Mouse (Mus musculus) ES-E14 (cell line): ENCODE results near the gene En2. TPM values are rescaled to one million over a fixed set of nuclear protein-coding genes. Genes with fewer than 3 reads are reported as not detected.

Experiments used
- DNase-seq: peaks from one replicate; pipeline ENCODE4 v3.0.0-alpha.2; 2013; ENCODE audit warnings: low read depth, low spot score
- H3K27ac ChIP-seq: 2 replicates; pipeline ENCODE4 v1.5.1; 2012; ENCODE audit warnings: low read depth, mild to moderate bottlenecking, low read length, moderate library complexity, mixed read lengths; ENCODE audit not compliant: poor library complexity, insufficient read depth, severe bottlenecking
- H3K36me3 ChIP-seq: 2 replicates; pipeline ENCODE4 v1.6.1; 2012; ENCODE audit warnings: mild to moderate bottlenecking, low read length, moderate library complexity, mixed read lengths; ENCODE audit not compliant: control insufficient read depth, poor library complexity, insufficient read depth, severe bottlenecking
- H3K4me1 ChIP-seq, 2 experiments: fragments of 150-350 bp in 1 of 2; sonication (generic) in 1 of 2; 2 replicates each; pipeline ENCODE4 v1.6.1; 2012; ENCODE audit warnings: low read length in 2 of 2, mild to moderate bottlenecking in 1 of 2, mixed read lengths in 1 of 2; ENCODE audit not compliant: control insufficient read depth in 2 of 2, insufficient read depth in 2 of 2, poor library complexity in 1 of 2
- H3K4me3 ChIP-seq, 2 experiments: fragments of 150-350 bp in 1 of 2; sonication (generic) in 1 of 2; 2 replicates each; pipeline ENCODE4 v1.5.1; 2012; ENCODE audit warnings: low read length in 2 of 2, low read depth in 1 of 2, mild to moderate bottlenecking in 1 of 2, mixed read lengths in 1 of 2; ENCODE audit not compliant: insufficient read depth in 1 of 2, poor library complexity in 1 of 2, severe bottlenecking in 1 of 2
- H3K9ac ChIP-seq: 2 replicates; pipeline ENCODE4 v1.6.1; 2012; ENCODE audit warnings: low read depth, mild to moderate bottlenecking, low read length, mixed read lengths; ENCODE audit not compliant: poor library complexity, insufficient read depth, severe bottlenecking
- H3K9me3 ChIP-seq: fragments of 150-350 bp; sonication (generic); 2 replicates; pipeline ENCODE4 v1.6.1; 2012; ENCODE audit warnings: low read depth, mild to moderate bottlenecking, low read length; ENCODE audit not compliant: control insufficient read depth, insufficient read depth
- CHD2 ChIP-seq: IDR thresholded peaks from 2 replicates; pipeline ENCODE4 v1.6.1; 2014; ENCODE audit warnings: mild to moderate bottlenecking, low read depth, low read length, inconsistent platforms
- HCFC1 ChIP-seq: IDR thresholded peaks from 2 replicates; pipeline ENCODE4 v1.6.1; 2012; ENCODE audit warnings: low read length, inconsistent platforms, borderline replicate concordance; ENCODE audit not compliant: insufficient read depth
- MAFK ChIP-seq: IDR thresholded peaks from 2 replicates; pipeline ENCODE4 v1.6.1; 2014; ENCODE audit warnings: mild to moderate bottlenecking, low read depth, low read length, inconsistent platforms; ENCODE audit not compliant: insufficient read depth
- ZC3H11A ChIP-seq: IDR thresholded peaks from 2 replicates; pipeline ENCODE4 v1.6.1; 2012; ENCODE audit warnings: low read depth, mild to moderate bottlenecking, inconsistent platforms, low read length, borderline replicate concordance
- ZNF384 ChIP-seq: IDR thresholded peaks from 2 replicates; pipeline ENCODE4 v1.6.1; 2012; ENCODE audit warnings: low read depth, low read length, inconsistent platforms
- in situ Hi-C, 2 experiments: fragments of 600-800 bp; cut with MboI; formaldehyde crosslinking; loops; one replicate each; pipeline ENCODE4 v1.15.1; 2025; ENCODE audit warnings: low sequenced_read_pairs in 2 of 2, inconsistent platforms in 1 of 2; ENCODE audit not compliant: unreplicated experiment in 2 of 2
- total RNA-seq: library from RNA; depleted of rRNA; stranded (reverse); fragments of 300-350 nt; gene quantifications from 2 replicates; pipeline ENCODE4 v1.2.3, GENCODE M21; 2012

Gene En2
- total RNA-seq, 1 experiment = 3.2 TPM

DNA sequence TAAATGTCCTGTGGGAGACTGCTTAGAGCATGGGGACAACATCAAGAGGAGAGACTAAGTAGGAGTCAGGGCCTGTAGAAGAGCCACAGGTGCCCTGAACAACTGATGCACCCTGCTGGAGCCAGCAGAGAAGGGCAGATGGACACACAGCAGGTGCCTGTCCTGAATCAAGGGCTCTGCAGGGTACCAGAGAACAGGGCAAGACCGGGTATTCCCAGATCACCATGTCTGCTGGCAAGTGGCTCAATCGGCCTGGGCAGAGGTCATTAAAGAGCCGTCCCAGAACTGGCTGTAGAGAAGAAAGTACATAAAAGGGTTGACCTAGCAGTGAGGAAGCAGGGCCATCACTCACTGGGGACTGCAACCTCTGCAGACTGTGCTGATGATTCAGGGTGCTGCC, 17.0 kb upstream of the En2 start:
- in situ Hi-C loops = no loop called here
- Histone ChIP-seq H3K36me3 (no peaks in the 10 kb centered on the region), H3K9ac (no peak overlapping the region), H3K4me3 (no peak overlapping the region), H3K9me3 (no peaks in the 10 kb centered on the region), H3K4me1 (no peaks in the 10 kb centered on the region), H3K27ac (no peak overlapping the region)
- no peak for TF ChIP-seq ZC3H11A
- TF ChIP-seq HCFC1 = no peak
- TF ChIP-seq ZNF384 = no peak
- no peak for TF ChIP-seq MAFK
- TF ChIP-seq CHD2 = no peak
- no peak for DNase-seq

DNA sequence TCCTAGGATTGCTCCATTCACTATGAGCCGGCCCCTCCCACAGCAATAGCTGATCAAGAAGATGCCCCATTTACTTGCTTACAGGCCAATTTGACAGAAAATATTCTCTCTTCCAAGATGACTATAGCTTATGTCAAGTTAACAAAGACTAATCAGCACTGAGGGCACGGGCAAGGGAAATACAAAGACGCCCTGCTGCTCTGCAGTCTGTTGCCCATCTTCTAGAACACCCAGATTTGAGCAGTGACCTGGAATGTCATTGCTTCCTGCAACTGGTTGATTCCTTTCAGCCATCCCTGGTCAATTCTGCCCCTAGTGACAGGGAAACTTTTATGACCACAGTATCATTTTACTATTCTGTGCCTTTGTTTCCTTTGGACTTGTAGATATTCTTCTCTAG, 16.1 kb upstream of the En2 start:
- H3K9ac ChIP-seq = no peak overlapping the region
- no peaks in the 10 kb centered on the region for H3K4me1 ChIP-seq
- no peaks in the 10 kb centered on the region for H3K9me3 ChIP-seq
- no peaks in the 10 kb centered on the region for H3K36me3 ChIP-seq
- no peak overlapping the region for H3K27ac ChIP-seq
- in situ Hi-C loops = no loop called here
- TF ChIP-seq ZNF384 (no peak), CHD2 (no peak), MAFK (no peak), ZC3H11A (no peak), HCFC1 (no peak)
- H3K4me3 ChIP-seq = no peak overlapping the region
- no peak for DNase-seq

DNA sequence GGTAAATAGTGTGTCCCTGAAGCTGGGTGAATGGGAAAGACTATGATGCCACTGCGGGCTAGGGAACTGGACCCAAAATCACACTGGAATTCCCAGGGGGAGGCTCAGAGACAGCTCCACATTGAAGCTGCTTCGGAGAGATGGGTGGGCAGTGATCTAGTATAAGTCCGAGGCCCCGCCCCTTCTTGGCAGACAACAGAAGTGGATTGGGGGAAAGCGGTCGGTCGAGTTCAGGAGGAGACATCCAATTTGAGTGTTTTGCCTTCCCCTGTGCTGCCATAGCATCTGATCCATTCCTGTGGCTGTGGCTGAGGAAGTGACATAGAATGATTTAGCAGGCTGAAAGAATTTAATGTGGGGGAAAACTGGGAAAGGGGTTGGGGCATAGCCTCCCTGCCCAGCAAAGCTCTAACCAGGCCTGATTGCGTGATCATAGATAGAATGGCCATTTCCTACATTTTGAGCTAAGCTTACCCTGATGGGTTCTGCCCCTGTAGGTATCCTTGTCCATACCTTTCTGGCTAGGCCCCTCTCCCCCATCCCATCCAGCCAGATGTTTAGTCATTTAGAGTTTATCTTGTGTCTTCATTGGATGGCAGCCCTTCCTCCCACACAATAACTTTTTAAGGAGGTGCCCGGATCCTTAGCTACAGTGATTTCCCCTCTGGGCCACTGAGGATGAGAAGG, 8.3 kb upstream of the En2 start:
- H3K4me1 ChIP-seq = peaks cover 0 to 2% of the 10 kb centered on the region in 2 experiments; a peak in 2 of 4 replicates
- DNase-seq = no peak
- no peak overlapping the region for H3K9ac ChIP-seq
- no peaks in the 10 kb centered on the region for H3K36me3 ChIP-seq
- no peaks in the 10 kb centered on the region for H3K9me3 ChIP-seq
- H3K27ac ChIP-seq = no peak overlapping the region
- in situ Hi-C loops = no loop called here
- H3K4me3 ChIP-seq = no peak overlapping the region
- TF ChIP-seq MAFK (no peak), CHD2 (no peak), ZNF384 (no peak), HCFC1 (no peak), ZC3H11A (no peak)

DNA sequence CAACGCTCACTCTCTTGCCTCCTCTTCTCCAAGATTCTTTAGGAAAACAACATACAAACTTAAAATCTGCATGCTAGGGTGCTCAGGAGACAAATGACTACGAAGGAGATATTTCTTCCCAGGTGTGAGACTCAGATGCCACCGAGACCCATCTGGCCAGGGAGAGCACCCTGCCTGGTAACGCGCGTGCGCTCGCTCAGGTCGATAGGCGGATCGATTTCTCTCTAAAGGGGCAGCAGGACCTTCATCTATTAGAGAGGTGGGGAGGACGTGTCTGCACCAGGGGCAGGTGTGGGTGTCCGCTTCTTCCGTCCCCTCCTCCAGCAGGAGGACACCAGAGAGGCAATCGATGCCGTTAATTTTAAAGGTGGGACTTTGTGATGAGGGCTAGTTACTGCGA, 7.7 kb upstream of the En2 start:
- no peak overlapping the region for H3K27ac ChIP-seq
- DNase-seq = no peak
- no peak for TF ChIP-seq HCFC1
- no peak for TF ChIP-seq ZNF384
- TF ChIP-seq ZC3H11A = no peak
- TF ChIP-seq CHD2 = no peak
- TF ChIP-seq MAFK = no peak
- H3K36me3 ChIP-seq = no peaks in the 10 kb centered on the region
- H3K9ac ChIP-seq = no peak overlapping the region
- in situ Hi-C loops = no loop called here
- peaks cover 0 to 2% of the 10 kb centered on the region in 2 experiments; a peak in 2 of 4 replicates for H3K4me1 ChIP-seq
- no peaks in the 10 kb centered on the region for H3K9me3 ChIP-seq
- H3K4me3 ChIP-seq = peak overlapping the region; percentile 16 to 20; a peak in 3 of 4 replicates
